Mouse (Mus musculus): Measurements from ENCODE around the gene Hydin. TPM values are rescaled to one million over a fixed set of nuclear protein-coding genes. Genes with fewer than 3 reads are reported as not detected.
"Not testable (repeated sequence)": the region's sequence is repeated elsewhere in the genome, so short reads cannot be mapped to it uniquely, and the experiment has no call there.

The Hydin gene
- polyA plus RNA-seq, 1 experiment from 2014 or later, result 0.05 TPM

- Histone ChIP-seq H3K9me3 (ENCODE audit: control insufficient read depth, low read length) (no peaks in the 10 kb centered on the region), H3K27me3 (ENCODE audit: control insufficient read depth, insufficient read depth, low read length) (no peaks in the 10 kb centered on the region), H3K4me2 (ENCODE audit: low read depth) (no peak overlapping the region), H3K9ac (ENCODE audit: low read length) (no peak overlapping the region), H3K27ac (ENCODE audit: low read depth, low read length) (no peak overlapping the region), H3K4me1 (ENCODE audit: control insufficient read depth, insufficient read depth, low read length) (no peaks in the 10 kb centered on the region), H3K4me3 (ENCODE audit: low read depth, low read length) (no peak overlapping the region), H3K36me3 (ENCODE audit: control insufficient read depth, insufficient read depth, low read length) (no peaks in the 10 kb centered on the region)
- no peak for DNase-seq (ENCODE audit: low spot score)
- WGBS, result 77% methylated on average over 4 of the region's 4 CpGs
- ATAC-seq (ENCODE audit: insufficient read depth, low FRiP score, low TSS enrichment), result no peak
Observed at GRCm38 (mm10) chr8:110319586-110319985, 52.8 kb downstream of the Hydin start.

- Histone ChIP-seq H3K4me3 (ENCODE audit: low read depth, low read length) (no peak overlapping the region), H3K9me3 (ENCODE audit: control insufficient read depth, low read length) (no peaks in the 10 kb centered on the region), H3K9ac (ENCODE audit: low read length) (no peak overlapping the region), H3K4me2 (ENCODE audit: low read depth) (no peak overlapping the region), H3K27me3 (ENCODE audit: control insufficient read depth, insufficient read depth, low read length) (no peaks in the 10 kb centered on the region), H3K36me3 (ENCODE audit: control insufficient read depth, insufficient read depth, low read length) (no peaks in the 10 kb centered on the region), H3K27ac (ENCODE audit: low read depth, low read length) (no peak overlapping the region), H3K4me1 (ENCODE audit: control insufficient read depth, insufficient read depth, low read length) (no peaks in the 10 kb centered on the region)
- DNase-seq (ENCODE audit: low spot score) (no peak), ATAC-seq (ENCODE audit: insufficient read depth, low FRiP score, low TSS enrichment) (no peak)
- 85% methylated on average over 2 of the region's 2 CpGs for WGBS
Observed at GRCm38 (mm10) chr8:110321446-110321845, 54.7 kb downstream of the Hydin start.

- no peaks in the 10 kb centered on the region for H3K4me1 ChIP-seq (ENCODE audit: control insufficient read depth, insufficient read depth, low read length)
- no peaks in the 10 kb centered on the region for H3K36me3 ChIP-seq (ENCODE audit: control insufficient read depth, insufficient read depth, low read length)
- H3K4me2 ChIP-seq (ENCODE audit: low read depth), result no peak overlapping the region
- H3K4me3 ChIP-seq (ENCODE audit: low read depth, low read length), result no peak overlapping the region
- H3K27me3 ChIP-seq (ENCODE audit: control insufficient read depth, insufficient read depth, low read length), result no peaks in the 10 kb centered on the region
- WGBS, result 86% methylated on average over 10 of the region's 10 CpGs
- no peak overlapping the region for H3K27ac ChIP-seq (ENCODE audit: low read depth, low read length)
- H3K9ac ChIP-seq (ENCODE audit: low read length), result no peak overlapping the region
- ATAC-seq (ENCODE audit: insufficient read depth, low FRiP score, low TSS enrichment) (no peak), DNase-seq (ENCODE audit: low spot score) (no peak)
- H3K9me3 ChIP-seq (ENCODE audit: control insufficient read depth, low read length), result no peaks in the 10 kb centered on the region
Observed at GRCm38 (mm10) chr8:110323981-110324574, 57.3 kb downstream of the Hydin start.

- H3K27me3 ChIP-seq (ENCODE audit: control insufficient read depth, insufficient read depth, low read length); H3K4me1 ChIP-seq (ENCODE audit: control insufficient read depth, insufficient read depth, low read length); H3K9me3 ChIP-seq (ENCODE audit: control insufficient read depth, low read length); H3K4me3 ChIP-seq (ENCODE audit: low read depth, low read length); H3K9ac ChIP-seq (ENCODE audit: low read length); H3K4me2 ChIP-seq (ENCODE audit: low read depth); ATAC-seq (ENCODE audit: insufficient read depth, low FRiP score, low TSS enrichment); H3K27ac ChIP-seq (ENCODE audit: low read depth, low read length); DNase-seq (ENCODE audit: low spot score); H3K36me3 ChIP-seq (ENCODE audit: control insufficient read depth, insufficient read depth, low read length): not testable (repeated sequence)
Observed at GRCm38 (mm10) chr8:110327120-110327519, 60.3 kb downstream of the Hydin start.

- Histone ChIP-seq H3K36me3 (ENCODE audit: control insufficient read depth, insufficient read depth, low read length) (no peaks in the 10 kb centered on the region), H3K4me2 (ENCODE audit: low read depth) (no peak overlapping the region), H3K9ac (ENCODE audit: low read length) (no peak overlapping the region), H3K9me3 (ENCODE audit: control insufficient read depth, low read length) (no peaks in the 10 kb centered on the region), H3K4me1 (ENCODE audit: control insufficient read depth, insufficient read depth, low read length) (no peaks in the 10 kb centered on the region), H3K4me3 (ENCODE audit: low read depth, low read length) (no peak overlapping the region), H3K27ac (ENCODE audit: low read depth, low read length) (no peak overlapping the region), H3K27me3 (ENCODE audit: control insufficient read depth, insufficient read depth, low read length) (no peaks in the 10 kb centered on the region)
- ATAC-seq (ENCODE audit: insufficient read depth, low FRiP score, low TSS enrichment) (no peak), DNase-seq (ENCODE audit: low spot score) (no peak)
- 79% methylated on average over 7 of the region's 7 CpGs for WGBS
Observed at GRCm38 (mm10) chr8:110333376-110333775, 66.6 kb downstream of the Hydin start.

- WGBS, result 85% methylated on average over 2 of the region's 2 CpGs
Observed at GRCm38 (mm10) chr8:110339447-110339846, 72.7 kb downstream of the Hydin start.

GRCm38 (mm10) chr8:110340090-110340703 lies 73.4 kb downstream of the Hydin start:
- Histone ChIP-seq H3K9me3 (ENCODE audit: control insufficient read depth, low read length) (no peaks in the 10 kb centered on the region), H3K9ac (ENCODE audit: low read length) (no peak overlapping the region), H3K36me3 (ENCODE audit: control insufficient read depth, insufficient read depth, low read length) (no peaks in the 10 kb centered on the region), H3K27ac (ENCODE audit: low read depth, low read length) (no peak overlapping the region), H3K4me1 (ENCODE audit: control insufficient read depth, insufficient read depth, low read length) (no peaks in the 10 kb centered on the region), H3K4me2 (ENCODE audit: low read depth) (no peak overlapping the region), H3K27me3 (ENCODE audit: control insufficient read depth, insufficient read depth, low read length) (no peaks in the 10 kb centered on the region), H3K4me3 (ENCODE audit: low read depth, low read length) (no peak overlapping the region)
- 94% methylated on average over 12 of the region's 12 CpGs for WGBS
- ATAC-seq (ENCODE audit: insufficient read depth, low FRiP score, low TSS enrichment), result no peak
- DNase-seq (ENCODE audit: low spot score), result no peak

More at GRCm38 (mm10) chr8:110339447-110339846, 72.7 kb downstream of the Hydin start:
- Histone ChIP-seq H3K4me3 (ENCODE audit: low read depth, low read length) (no peak overlapping the region), H3K9ac (ENCODE audit: low read length) (no peak overlapping the region), H3K27ac (ENCODE audit: low read depth, low read length) (no peak overlapping the region), H3K4me1 (ENCODE audit: control insufficient read depth, insufficient read depth, low read length) (no peaks in the 10 kb centered on the region), H3K27me3 (ENCODE audit: control insufficient read depth, insufficient read depth, low read length) (no peaks in the 10 kb centered on the region), H3K36me3 (ENCODE audit: control insufficient read depth, insufficient read depth, low read length) (no peaks in the 10 kb centered on the region), H3K9me3 (ENCODE audit: control insufficient read depth, low read length) (no peaks in the 10 kb centered on the region), H3K4me2 (ENCODE audit: low read depth) (no peak overlapping the region)
- DNase-seq (ENCODE audit: low spot score), result no peak
- no peak for ATAC-seq (ENCODE audit: insufficient read depth, low FRiP score, low TSS enrichment)

- Histone ChIP-seq H3K36me3 (ENCODE audit: control insufficient read depth, insufficient read depth, low read length) (no peaks in the 10 kb centered on the region), H3K27me3 (ENCODE audit: control insufficient read depth, insufficient read depth, low read length) (no peaks in the 10 kb centered on the region), H3K27ac (ENCODE audit: low read depth, low read length) (no peak overlapping the region), H3K4me2 (ENCODE audit: low read depth) (no peak overlapping the region), H3K9ac (ENCODE audit: low read length) (no peak overlapping the region), H3K4me1 (ENCODE audit: control insufficient read depth, insufficient read depth, low read length) (no peaks in the 10 kb centered on the region), H3K4me3 (ENCODE audit: low read depth, low read length) (no peak overlapping the region), H3K9me3 (ENCODE audit: control insufficient read depth, low read length) (no peaks in the 10 kb centered on the region)
- DNase-seq (ENCODE audit: low spot score), result no peak
- 83% methylated on average over 12 of the region's 12 CpGs for WGBS
- ATAC-seq (ENCODE audit: insufficient read depth, low FRiP score, low TSS enrichment), result no peak
Observed at GRCm38 (mm10) chr8:110345697-110346394, 79.1 kb downstream of the Hydin start.

- H3K4me3 ChIP-seq (ENCODE audit: low read depth, low read length), result no peak overlapping the region
- H3K4me2 ChIP-seq (ENCODE audit: low read depth), result no peak overlapping the region
- no peak overlapping the region for H3K9ac ChIP-seq (ENCODE audit: low read length)
- no peak for ATAC-seq (ENCODE audit: insufficient read depth, low FRiP score, low TSS enrichment)
- 88% methylated on average over 1 of the region's 1 CpGs for WGBS
- H3K4me1 ChIP-seq (ENCODE audit: control insufficient read depth, insufficient read depth, low read length), result no peaks in the 10 kb centered on the region
- DNase-seq (ENCODE audit: low spot score), result no peak
- H3K9me3 ChIP-seq (ENCODE audit: control insufficient read depth, low read length), result no peaks in the 10 kb centered on the region
- no peaks in the 10 kb centered on the region for H3K36me3 ChIP-seq (ENCODE audit: control insufficient read depth, insufficient read depth, low read length)
- H3K27me3 ChIP-seq (ENCODE audit: control insufficient read depth, insufficient read depth, low read length), result no peaks in the 10 kb centered on the region
- no peak overlapping the region for H3K27ac ChIP-seq (ENCODE audit: low read depth, low read length)
Observed at GRCm38 (mm10) chr8:110346915-110347314, 80.1 kb downstream of the Hydin start.

All from neural tube, embryonic 11.5 days (tissue).